Mouse (Mus musculus): Measurements from ENCODE around the gene Rpl18.

The Rpl18 gene

DNA sequence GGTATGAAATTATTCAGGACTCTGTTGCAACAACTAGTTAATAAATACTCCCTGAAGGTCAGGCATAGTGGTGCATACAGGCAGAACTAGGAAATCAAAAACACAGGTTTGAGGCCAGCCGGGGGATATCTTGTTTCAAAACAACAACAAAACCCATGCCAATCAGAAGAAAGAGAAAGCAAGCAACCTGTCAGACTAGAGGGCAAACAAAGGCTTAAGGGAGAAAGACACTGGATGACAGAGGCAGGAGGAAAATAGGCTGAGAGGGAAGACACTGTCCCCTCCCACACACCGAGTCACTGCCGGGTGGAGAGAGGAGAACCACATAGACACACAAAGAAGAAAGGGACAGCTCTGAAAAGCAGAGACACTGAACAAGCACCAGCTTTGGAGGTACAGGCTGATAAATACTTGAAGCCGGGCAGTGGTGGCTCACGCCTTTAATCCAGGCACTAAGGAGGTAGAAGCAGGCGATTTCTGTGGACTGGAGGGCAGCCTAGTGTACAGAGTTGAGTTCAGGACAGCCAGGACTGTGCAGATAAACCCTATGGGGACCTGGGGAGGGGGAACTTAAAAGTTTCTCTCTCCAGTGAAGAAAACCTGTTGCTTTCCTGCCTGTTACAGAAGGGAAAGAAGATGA lies 1.3 kb upstream of the Rpl18 start:
- DNase-seq = no peak

DNA sequence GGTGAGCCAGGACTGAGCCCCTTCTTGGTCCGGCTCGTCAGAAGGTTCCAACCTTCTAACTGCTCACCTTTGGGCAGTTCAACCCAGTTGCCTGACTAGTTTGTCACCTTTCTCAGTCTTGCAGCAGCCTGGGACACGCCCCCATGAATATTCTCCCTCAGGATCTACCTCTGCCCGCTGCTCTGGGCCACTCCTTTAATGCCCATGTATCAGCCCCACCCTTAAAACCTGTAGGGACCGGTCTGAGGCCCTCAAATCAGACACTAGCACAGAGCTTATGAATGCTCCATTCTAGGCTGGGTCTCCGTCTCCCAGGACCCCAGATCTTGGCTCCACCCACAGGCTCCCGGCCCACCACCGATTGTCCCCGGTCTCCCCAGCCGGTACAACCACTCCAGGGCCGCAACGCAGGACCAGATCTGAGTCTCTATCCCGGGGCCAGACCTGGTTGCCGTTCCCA lies 597 bp upstream of the Rpl18 start:
- DNase-seq = no peak

DNA sequence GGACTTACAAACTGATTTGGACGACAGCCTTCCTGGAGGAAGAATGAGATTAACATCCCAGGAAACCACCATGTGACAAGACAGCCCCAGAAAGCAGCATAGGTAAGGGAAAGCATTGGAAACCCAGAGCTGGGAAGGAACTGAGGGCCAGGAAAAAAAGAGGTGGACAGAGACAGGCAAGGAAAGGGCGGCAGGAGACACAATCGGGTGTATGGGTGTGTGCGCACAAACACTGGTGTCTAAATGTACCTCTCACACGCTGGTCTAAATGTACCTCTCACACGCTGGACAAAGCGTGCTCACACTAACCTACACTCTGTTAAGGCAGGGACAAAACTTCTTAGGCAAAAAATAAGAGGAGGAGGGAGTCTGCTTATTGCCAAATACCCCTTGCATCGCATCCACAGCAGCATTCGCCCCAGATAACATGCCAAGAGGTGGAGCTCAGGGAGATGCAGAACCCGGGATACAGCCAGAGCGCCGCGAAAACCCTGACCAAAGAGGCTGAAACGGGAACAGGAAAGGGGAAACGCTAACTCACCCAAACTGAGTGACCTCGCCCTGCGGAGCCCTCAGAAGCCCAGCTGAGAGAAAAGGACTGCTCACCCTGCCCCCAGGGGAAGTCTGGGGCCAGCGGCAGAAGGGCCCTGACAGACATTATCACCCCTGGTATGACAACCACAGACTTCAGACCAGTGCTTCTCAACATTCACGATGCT lies 643 bp downstream of the Rpl18 start:
- DNase-seq = no peak

DNA sequence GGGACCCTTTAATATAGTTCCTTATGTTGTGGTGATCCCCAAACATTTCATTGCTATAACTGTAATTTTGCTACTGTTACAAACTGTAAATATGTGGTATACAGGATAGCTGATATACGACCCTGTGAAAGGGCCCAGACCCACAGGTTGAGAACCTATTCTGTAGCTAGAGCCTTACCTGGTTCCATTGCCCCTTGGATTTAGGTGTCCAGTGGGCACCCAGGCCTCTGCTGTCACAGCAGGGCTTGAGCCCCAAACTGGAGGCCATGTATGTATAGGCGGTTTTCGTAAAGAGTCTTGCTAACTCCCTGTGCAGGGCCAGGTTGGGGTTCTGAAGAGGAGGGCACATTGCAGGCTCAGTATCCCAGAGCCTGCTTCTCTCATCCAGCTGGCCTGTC lies 1.2 kb downstream of the Rpl18 start:
- no peak for DNase-seq

DNA sequence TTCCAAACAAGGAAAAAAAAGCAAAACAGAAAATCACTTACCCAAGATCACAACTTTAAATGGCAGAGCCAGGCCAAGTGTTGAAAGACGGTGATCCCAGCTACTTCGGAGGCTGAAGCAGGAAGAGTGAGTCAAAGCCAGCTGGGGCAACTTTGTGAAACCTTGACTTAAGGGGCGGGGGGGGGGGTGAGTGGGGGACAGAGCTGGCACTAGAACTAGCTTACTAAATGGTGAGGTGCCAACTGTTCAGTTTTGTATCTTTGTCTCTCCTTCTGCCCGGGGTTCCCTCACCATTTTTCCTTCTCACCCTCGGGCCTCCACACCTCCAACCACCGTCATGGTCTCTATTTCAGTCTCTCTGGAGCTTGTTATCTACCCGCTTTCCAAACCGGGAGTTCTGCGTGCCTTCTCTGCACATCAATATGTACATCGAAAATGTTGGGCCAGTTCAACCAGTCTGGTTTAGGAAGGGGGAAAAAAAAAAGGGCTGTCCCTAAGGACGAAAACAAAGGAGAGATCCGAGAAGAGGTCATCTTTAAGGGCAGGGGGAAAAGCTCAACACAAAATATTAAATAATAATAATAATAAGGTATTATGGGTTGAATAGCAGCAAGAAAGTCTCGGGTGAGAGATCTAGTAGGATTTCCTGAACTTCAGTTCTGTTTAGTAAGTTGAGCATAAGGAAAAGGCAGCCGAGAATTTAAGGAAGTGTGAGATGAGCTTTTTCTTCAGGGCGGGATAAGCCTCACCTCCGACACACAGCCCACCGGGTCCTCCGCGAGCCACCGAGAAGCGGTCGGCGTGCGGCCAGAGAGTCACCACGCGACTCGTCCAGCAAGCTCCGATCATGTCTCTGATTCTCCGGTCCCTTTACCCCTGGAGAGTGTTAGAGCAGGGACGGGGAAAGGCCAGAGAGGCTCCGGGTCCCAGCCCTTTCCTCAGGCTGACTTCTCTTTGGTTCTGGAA lies 2.0 kb downstream of the Rpl18 start:
- no peak for DNase-seq

DNA sequence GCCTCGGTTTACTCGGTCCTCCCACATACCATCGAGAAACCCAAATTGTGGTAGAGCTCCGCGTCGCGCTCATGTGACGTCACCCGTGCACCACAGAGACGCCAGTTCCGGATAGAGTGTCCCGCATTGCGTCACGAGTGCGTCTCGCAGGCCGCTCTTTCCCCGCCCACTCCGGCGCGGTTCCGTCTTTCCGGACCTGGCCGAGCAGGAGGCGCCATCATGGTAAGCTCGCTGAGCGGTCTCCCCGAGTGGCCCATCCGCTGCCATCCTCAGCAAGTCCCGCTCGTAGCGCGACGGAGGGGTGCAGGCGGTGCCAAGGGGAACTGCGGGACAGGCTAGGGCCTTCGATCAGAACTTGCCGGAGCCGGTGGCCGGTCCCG lies 2.7 kb downstream of the Rpl18 start, which contains the start of gene Sphk2:
Gene Sphk2 (minus strand): TSS at position 85 of the 380 bp plus-strand sequence.
- peak; percentile 99 for DNase-seq

DNA sequence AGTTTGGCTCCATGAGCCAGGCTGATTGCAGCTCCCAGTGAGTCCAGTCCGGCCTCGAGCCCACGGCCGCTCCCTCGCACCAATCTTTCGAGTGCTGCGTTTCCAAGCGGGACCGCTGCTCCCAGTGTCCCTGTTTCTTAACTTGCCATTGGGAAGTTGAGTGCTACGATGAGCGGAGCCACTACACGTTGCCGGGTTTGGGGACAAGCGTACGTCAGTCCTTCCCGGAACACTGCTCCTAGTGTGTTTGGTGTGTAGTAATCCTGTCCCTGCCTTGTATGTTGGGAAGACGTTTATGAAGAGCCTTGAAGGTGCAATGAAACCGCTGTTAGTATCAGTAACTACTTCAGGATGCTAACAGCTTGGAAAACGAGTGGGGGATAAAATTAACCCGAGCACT lies 3.1 kb downstream of the Rpl18 start:
- DNase-seq = no peak

DNA sequence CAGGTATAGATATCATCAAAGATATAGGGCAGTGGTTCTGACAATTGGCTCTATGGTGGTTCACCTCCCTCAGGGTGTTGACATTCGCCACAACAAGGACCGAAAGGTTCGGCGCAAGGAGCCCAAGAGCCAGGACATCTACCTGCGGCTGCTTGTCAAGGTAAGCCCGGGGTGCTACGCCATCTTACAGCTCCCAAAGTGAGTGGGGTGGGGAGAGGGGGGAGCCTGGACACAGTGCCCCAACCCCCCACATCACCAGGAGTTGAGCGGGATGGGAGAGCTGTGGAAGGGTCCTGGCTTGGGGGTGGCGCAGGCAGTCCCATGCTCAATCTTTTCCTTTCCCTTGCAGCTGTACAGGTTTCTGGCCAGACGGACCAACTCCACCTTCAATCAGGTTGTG lies 3.9 kb downstream of the Rpl18 start:
- DNase-seq = no peak

DNA sequence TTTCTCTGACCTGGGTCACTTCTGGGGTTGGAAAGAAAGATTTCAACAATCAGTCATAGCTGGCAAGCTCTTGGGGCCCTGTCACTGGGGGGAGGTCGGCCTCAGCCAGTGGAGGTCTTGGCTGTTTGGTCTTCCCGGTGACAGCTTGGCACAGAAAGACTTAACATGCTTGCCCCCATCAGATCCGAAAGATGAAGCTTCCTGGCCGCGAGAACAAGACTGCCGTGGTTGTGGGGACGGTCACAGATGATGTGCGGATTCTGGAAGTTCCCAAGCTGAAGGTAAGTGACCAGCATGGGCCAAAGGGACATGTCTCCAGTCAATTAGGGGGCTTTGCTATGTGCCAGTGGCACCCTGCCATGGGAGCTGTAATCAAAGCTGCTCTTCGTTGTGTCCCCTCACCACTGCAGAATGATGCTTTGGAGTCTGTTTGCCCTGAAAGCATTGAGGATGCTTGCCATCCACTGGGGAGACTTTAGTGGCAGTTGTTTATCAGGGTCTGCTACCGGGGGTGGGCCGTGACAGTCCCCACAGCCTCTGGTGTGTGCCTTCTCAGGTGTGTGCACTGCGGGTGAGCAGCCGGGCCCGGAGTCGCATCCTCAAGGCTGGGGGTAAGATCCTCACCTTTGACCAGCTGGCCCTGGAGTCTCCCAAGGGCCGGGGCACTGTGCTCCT lies 4.6 kb downstream of the Rpl18 start:
- DNase-seq = no peak

DNA sequence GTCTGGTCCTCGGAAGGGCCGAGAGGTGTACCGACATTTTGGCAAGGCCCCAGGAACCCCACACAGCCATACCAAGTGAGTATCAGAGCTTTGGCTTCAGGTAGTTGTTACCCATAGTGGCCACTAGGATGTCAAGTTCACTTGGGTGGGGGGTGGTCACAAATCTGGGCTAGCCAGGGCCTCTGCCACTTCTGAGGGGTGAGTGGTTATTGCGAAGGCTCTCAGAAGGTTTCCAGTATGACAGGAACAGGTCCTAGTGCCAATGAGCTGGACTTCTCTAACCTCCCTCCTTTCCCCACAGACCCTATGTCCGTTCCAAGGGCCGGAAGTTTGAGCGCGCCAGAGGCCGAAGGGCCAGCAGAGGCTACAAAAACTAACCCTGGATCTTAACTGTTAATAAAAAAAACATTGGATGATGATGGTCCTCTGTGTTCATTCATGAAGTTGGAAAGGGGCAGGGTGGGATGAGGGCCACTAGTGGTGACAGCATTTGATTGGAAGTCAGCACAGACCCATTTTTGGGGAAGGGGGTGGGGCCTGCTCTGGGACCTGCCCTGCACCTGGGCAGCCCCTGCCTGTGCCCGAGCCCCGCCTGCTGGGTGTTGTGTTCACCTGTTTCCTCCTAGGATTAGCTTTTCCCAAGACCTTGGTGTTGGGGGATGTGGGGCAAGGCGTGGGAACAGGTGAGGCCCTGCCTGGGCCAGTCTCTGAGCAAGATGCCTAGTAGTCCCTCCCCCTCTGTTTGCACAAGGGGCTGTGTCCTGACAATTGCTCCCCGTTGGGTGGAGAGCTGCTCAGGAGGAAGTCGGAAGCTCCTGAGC lies 5.4 kb downstream of the Rpl18 start, which contains the start of gene Fam83e:
Gene Fam83e (plus strand): TSS at position 800 of the 821 bp plus-strand sequence.
- DNase-seq = no peak

DNA sequence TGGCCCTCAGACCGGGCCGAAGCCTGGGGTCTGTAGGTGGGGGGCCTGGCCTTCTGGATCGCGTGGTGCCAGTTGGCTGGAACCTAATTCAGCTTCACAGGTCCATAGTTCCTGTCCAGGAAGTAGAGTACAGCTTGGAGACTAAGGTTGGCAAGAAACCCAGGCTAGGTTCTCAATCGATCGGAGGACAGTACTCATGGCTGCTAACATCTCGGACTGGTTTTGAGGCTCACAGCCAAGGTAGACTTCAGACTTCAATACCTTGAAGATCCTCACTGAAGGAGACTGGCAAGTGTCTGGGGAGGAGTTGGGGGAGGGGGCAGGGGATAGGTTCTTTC lies 5.9 kb downstream of the Rpl18 start:
- DNase-seq = no peak

DNA sequence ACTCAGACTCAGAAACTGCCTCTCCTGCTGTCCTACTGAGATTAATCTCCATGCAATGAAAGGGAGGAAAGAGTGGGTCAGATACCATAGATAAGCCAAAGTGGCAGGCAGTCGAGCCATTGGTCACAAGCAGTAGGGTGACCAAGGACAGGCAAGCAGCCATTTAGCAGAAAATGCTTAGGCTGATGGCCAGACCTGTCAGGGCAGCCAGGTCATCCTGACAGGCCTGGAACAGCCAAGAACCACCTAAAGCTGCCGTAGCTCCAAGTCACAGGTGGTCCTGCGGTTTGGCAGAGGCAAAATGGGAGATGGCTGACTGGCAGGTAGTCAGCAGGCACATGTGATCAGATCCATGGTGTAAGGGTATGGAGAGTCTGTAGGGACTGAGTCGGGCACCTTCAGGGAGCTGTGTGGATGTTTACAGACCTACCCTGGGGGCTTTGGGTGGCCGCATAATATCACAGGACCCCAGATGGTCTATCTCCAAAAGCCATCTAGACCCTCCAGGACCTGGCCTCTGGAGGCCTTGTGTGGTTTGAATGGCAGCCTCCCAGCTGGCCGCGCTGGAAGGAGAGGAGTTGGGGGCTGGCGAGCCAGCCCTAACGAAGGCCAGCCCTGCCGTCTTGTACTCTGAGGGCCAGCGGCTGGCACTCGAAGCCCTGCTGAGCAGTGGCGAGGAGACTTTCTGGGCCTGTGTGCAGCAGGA lies 6.5 kb downstream of the Rpl18 start:
- DNase-seq = peak in 1 of 2 experiments; percentile 35

DNA sequence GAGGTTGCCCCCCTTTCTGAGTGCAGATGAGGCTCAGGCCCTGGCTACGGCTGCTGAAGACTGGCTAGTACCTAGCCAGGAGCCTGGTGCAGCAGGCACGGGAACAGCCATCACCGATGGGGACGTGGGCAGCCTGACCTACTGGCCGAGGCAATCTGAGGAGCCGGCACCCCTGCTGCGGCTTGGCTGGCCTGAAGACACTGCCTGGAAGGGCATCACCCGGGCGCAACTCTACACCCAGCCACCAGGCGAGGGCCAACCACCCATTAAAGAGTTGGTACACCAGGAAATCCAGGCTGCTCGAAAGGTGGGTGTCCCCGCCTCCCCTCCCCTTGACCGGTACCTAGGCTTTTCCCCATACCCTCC lies 7.1 kb downstream of the Rpl18 start:
- DNase-seq = peak; percentile 60 to 73

DNA sequence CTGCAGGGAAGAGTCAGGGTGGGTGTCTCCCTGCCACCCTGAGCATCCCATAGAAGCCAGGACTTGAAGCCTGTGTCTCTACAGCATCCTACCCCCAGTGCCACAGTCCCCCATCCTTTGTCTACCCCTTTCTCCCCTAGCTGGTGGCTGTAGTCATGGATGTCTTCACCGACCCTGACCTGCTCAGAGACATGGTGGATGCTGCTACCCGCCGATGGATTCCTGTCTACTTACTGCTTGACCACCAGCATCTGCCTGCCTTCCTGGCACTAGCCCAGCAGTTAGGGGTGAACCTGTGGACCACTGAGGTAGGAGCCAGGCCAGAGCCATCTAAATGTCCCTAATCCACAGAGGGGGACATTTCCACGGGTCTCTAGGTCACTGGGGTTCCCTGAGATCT lies 8.0 kb downstream of the Rpl18 start:
- no peak for DNase-seq

DNA sequence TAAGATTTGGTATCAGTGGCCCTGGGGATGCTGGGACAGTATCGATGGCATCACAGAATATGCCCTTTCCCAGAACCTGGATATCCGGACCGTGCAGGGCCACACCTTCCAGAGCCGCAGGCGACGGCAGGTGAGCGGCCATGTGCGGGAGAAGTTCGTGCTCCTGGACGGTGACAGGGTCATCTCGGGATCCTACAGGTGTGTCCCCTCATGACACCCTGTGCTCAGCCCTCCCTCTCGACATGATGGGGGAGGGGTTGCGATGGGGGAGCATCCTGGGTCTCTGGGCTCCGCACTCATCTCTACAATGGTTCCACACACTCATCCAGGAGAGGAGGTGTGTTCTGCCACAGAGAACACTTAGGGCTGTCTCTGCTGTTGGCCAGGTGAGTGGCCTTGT lies 8.5 kb downstream of the Rpl18 start:
- DNase-seq = no peak

DNA sequence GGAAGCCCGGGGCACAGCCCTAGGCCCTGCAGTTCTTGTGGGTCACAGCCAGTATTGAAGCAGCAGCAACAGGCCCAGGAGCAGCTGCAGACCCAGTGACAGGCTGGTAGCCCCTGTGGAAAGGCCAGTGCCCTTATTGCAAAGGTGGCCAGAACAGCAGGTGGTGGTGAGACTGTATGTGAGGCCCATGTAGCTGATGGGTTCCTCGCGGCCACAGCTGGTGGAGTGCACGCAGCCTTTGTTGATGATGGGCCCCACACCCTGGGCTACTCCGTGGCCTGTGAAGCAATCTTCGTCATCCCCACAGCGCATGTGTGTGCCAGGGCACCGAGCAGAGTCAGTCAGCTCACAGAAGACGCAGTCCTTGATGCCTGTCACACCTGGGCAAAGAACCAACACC lies 9.9 kb downstream of the Rpl18 start:
- DNase-seq = no peak

DNA sequence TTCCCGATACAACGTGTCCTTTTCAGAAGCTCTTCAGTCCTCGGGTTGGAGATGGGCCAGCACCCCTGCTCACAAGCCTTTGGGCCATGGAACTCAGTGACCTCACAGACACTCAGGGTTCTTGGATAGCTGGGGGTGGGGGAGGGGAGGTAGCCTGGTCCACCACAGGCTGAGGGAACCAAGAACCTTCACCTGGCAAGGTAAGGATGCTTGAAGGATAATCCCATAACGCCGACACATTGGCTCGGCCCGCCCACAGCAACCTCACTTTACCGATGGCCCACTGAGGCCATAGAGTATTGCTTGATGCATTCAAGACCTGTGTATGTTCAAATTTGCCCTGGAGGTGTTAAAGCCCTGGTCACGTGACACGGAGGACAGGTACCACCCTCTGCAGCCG lies 10.5 kb downstream of the Rpl18 start, which contains the start of gene Spaca4:
Gene Spaca4 (minus strand): TSS at position 101 of the 400 bp plus-strand sequence.
- DNase-seq = no peak

DNA sequence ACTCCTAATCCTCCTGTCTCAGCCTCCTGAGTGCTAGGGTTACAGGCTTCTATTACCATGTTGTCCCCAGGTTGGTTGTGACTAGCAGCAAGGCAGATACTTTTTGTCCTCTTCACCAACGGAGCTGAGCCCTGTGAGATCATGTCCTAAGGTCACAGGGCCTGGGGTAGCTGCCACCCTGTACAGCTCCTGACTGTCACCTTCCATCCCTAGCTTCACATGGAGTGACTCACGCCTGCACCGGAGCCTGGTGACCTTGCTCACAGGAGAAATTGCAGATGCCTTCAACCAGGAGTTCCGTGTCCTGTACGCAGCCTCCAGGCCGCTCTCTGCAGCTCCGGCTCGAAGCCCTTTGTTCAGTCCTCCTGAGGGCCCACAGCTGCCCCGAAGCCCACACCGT lies 11.2 kb downstream of the Rpl18 start:
- no peak for DNase-seq

DNA sequence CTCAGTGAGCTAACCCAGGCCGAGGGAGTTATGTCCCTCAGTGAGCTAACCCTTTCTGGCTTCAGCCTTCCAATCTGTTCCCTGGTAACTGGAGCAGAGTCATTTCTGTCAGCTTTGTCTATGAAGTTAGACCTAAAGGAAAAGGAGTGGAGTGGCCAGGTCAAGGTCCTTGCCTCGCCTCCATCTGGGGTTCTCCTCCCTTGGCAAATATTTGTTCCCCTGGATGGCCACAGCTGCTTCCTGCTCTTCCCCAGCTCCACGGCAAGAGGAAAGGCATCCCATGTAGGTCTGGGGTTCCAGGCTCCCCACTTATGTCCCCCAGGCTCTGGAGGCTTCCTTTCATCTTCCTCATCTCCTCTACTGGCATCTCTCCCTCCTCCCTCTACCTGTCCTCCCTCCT lies 12.4 kb downstream of the Rpl18 start:
- DNase-seq = no peak

DNA sequence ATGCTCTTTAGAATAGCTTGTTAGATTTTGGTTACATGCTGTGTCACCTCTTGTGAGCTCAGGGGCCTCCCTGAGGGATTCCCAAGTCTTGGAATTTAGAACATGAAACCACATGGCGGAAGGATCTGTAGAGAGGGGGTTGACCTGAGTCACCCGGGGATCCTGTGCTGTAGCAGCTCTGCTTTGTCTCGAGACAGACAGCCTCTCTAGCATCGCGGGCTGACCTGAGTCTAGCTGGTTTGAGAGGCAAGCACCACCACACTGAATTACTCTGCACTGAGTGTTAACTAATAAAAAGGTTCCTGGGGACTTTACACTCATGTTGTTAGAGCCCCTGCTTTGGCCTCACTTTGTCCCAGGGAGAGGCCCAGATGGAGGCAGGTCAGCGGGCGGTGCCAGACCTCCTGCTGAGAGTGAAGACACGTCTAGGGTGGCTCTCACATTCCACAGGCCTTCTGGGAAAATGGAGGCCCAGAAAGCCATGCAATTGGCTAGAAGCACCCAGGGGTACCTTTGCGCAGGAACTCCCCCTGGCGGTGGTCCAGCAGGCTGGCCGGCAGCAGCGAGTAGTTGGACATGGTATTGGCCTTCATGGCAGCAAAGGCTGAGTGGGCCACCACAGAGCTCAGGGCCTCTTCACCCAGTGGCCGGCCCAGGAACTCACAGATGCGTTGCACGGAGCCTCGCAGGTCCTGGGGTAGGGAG lies 15.6 kb downstream of the Rpl18 start:
- DNase-seq = no peak

DNA sequence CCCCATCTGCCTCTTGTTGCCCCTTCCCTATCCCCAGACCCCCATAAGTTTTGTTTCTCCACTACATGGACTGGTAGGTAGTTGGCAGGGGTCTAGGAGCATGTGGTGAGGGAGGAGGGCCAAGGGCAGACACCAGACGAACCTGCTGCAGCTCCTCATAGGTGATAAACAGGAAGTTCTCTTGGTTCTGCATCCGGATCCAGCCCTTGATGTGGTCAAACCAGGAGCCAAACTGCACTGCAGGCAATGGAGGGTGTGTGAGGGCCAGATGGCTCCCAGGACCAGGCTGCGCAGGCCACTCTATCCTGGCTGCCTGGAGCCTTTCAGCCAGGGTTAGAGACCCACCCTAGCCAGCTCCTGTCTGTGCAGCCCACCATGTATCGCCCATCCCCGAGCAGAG lies 18.2 kb downstream of the Rpl18 start:
- DNase-seq = no peak
